In genomic region chr17:8807345-8807744, GRCm38 (mm10) we compare ENCODE assay signal across 9 mouse cellular contexts.
DNase-seq lines count a peak whose midpoint lies in the region; ATAC-seq and TF ChIP-seq lines count a peak whose summit lies in the region.
"Had no signal": no experiment of that assay in that cellular context is flagged by ENCODE, and none has a peak within 500 bp of the region (broad histone marks: within the 10 kb centered on the region; RNA-seq: fewer than 3 reads in every experiment).

No protein-coding gene starts in this region.

- H3K4me2 ChIP-seq in heart, postnatal 0 days (ENCODE audit: low read depth, low read length), result no peak overlapping the region
- H3K4me2 ChIP-seq in kidney, postnatal 0 days (ENCODE audit: low read length), result no peak overlapping the region
- H3K4me2 ChIP-seq: stomach, embryonic 15.5 days had no signal

- H3K4me1 ChIP-seq in heart, postnatal 0 days (ENCODE audit: control insufficient read depth, insufficient read depth), result peaks cover 13% of the 10 kb centered on the region
- H3K4me1 ChIP-seq in kidney, postnatal 0 days (replicated peaks; ENCODE audit: insufficient read depth, low read length), result peaks cover 11% of the 10 kb centered on the region; the same call in 1 of the 2 replicates

- no peak for DNase-seq in heart, postnatal 0 days (ENCODE audit: low spot score)
- no peak for DNase-seq in heart, adult 11 months
- peak; percentile 48 for DNase-seq in 3T3-L1 (ENCODE audit: low read depth, low spot score)
- peak; percentile 67 for DNase-seq in NIH3T3 (ENCODE audit: low read depth)
- peak; percentile 36 for DNase-seq in kidney, postnatal 0 days (ENCODE audit: low spot score)
- no peak for DNase-seq in ovary, postnatal 10 days (ENCODE audit: low spot score)
- no peak for DNase-seq in frontal cortex, postnatal 14 days (ENCODE audit: low spot score in 2 of 2)

- no peaks in the 10 kb centered on the region for H3K9me3 ChIP-seq in heart, postnatal 0 days (replicated peaks; ENCODE audit: control insufficient read depth, low read length)
- no peaks in the 10 kb centered on the region for H3K9me3 ChIP-seq in kidney, postnatal 0 days (replicated peaks; ENCODE audit: low read length)
- H3K9me3 ChIP-seq: stomach, embryonic 15.5 days had no signal

- no peak overlapping the region for H3K4me3 ChIP-seq in heart, postnatal 0 days (ENCODE audit: low read depth, low read length)
- H3K4me3 ChIP-seq in kidney, postnatal 0 days (replicated peaks; ENCODE audit: low read depth, low read length), result no peak overlapping the region
- H3K4me3 ChIP-seq: stomach, embryonic 15.5 days had no signal

- H3K27ac ChIP-seq in heart, postnatal 0 days (ENCODE audit: low read depth), result no peak overlapping the region
- no peak overlapping the region for H3K27ac ChIP-seq in kidney, postnatal 0 days
- H3K27ac ChIP-seq: stomach, embryonic 15.5 days had no signal

- peak; percentile 61 for TF ChIP-seq CTCF in heart, postnatal 0 days (IDR thresholded peaks at IDR 0.05; ENCODE audit: low read depth)
- TF ChIP-seq CTCF in kidney, postnatal 0 days (IDR thresholded peaks at IDR 0.05; ENCODE audit: low read depth), result peak; percentile 81

- ATAC-seq in heart, postnatal 0 days (ENCODE audit: insufficient read depth, low read depth), result 0 out of 2 replicates have a peak, but pooled peaks have one; percentile 24
- ATAC-seq in kidney, postnatal 0 days (replicated peaks; ENCODE audit: low FRiP score, low read depth), result no peak
- ATAC-seq in monocyte, adult 5-6 weeks (replicated peaks; ENCODE audit: insufficient number of reproducible peaks, low FRiP score, low TSS enrichment, poor library complexity, severe bottlenecking), result no peak

- H3K9ac ChIP-seq in heart, postnatal 0 days (replicated peaks; ENCODE audit: low read depth, low read length), result no peak overlapping the region
- H3K9ac ChIP-seq in kidney, postnatal 0 days (ENCODE audit: low read depth, low read length), result no peak overlapping the region
- H3K9ac ChIP-seq: stomach, embryonic 15.5 days had no signal

- H3K36me3 ChIP-seq in heart, postnatal 0 days (replicated peaks; ENCODE audit: control insufficient read depth, insufficient read depth, low read length), result no peaks in the 10 kb centered on the region
- no peaks in the 10 kb centered on the region for H3K36me3 ChIP-seq in kidney, postnatal 0 days (ENCODE audit: insufficient read depth, low read length)
- H3K36me3 ChIP-seq: stomach, embryonic 15.5 days had no signal

- 43% methylated on average over 3 of the region's 3 CpGs for WGBS in heart, postnatal 0 days
- 44% methylated on average over 3 of the region's 3 CpGs for WGBS in kidney, postnatal 0 days

- H3K27me3 ChIP-seq in heart, postnatal 0 days (ENCODE audit: control insufficient read depth, insufficient read depth, low read length), result peaks cover 79% of the 10 kb centered on the region
- H3K27me3 ChIP-seq in kidney, postnatal 0 days (ENCODE audit: insufficient read depth, low read length), result peaks cover 17% of the 10 kb centered on the region

- TF ChIP-seq EP300 in heart, postnatal 0 days (IDR thresholded peaks at IDR 0.05; ENCODE audit: low read depth), result no peak

Comparison
In these comparisons a context has a peak if more than half of its experiments do, and no peak if none do; other contexts are left out.
1. DNase-seq: peak in 3T3-L1 (single experiment), NIH3T3 (single experiment) and kidney, postnatal 0 days (single experiment); none in heart, postnatal 0 days (single experiment), heart, adult 11 months (single experiment), ovary, postnatal 10 days (single experiment) and frontal cortex, postnatal 14 days (0 of 2).